Mouse (Mus musculus) CH12.LX (cell line): ENCODE measurements around the gene Ltk. TPM values are rescaled to one million over a fixed set of nuclear protein-coding genes. Genes with fewer than 3 reads are reported as not detected.

Experiments
- DNase-seq: peaks from one replicate; pipeline ENCODE4 v3.0.0-alpha.2; 2013; ENCODE audit errors: extremely low read depth
- H3K27ac ChIP-seq: 2 replicates; pipeline ENCODE4 v1.5.1; 2012; ENCODE audit warnings: low read depth, mild to moderate bottlenecking, control low read depth, moderate library complexity; ENCODE audit not compliant: insufficient read depth
- H3K27me3 ChIP-seq: replicated peaks from 2 replicates; pipeline ENCODE3; 2012; ENCODE audit warnings: inconsistent platforms
- H3K36me3 ChIP-seq, 2 experiments: replicated peaks in 1 of 2; 2 replicates each; pipeline versions ENCODE3 to v1.6.1; 2012; ENCODE audit warnings: inconsistent platforms in 1 of 2, low read length in 1 of 2, mild to moderate bottlenecking in 1 of 2, mixed read lengths in 1 of 2, moderate library complexity in 1 of 2; ENCODE audit not compliant: control insufficient read depth in 1 of 2, insufficient read depth in 1 of 2
- H3K4me1 ChIP-seq, 2 experiments: 2 replicates each; pipeline ENCODE4 v1.6.1; 2012; ENCODE audit warnings: inconsistent platforms in 1 of 2, moderate library complexity in 1 of 2; ENCODE audit not compliant: insufficient read depth in 2 of 2, control insufficient read depth in 1 of 2
- H3K4me2 ChIP-seq: 2 replicates; pipeline ENCODE4 v1.6.1; 2012; ENCODE audit warnings: low read depth, mild to moderate bottlenecking, control low read depth; ENCODE audit not compliant: poor library complexity, insufficient read depth, severe bottlenecking
- H3K4me3 ChIP-seq, 3 experiments: fragments of 150-350 bp in 1 of 3; sonication (generic) in 1 of 3; replicated peaks in 1 of 3; 2 replicates each; pipeline versions ENCODE3 to v1.5.1; 2011 to 2012; ENCODE audit warnings: low read depth in 2 of 3, low read length in 2 of 3, mild to moderate bottlenecking in 2 of 3, moderate library complexity in 2 of 3, control low read depth in 1 of 3, improper control_type of control experiment in 1 of 3, inconsistent platforms in 1 of 3, mixed read lengths in 1 of 3; ENCODE audit not compliant: poor library complexity in 1 of 3
- H3K79me2 ChIP-seq: replicated peaks from 2 replicates; pipeline ENCODE4 v1.6.1; 2012; ENCODE audit warnings: mild to moderate bottlenecking, moderate library complexity; ENCODE audit not compliant: control insufficient read depth, poor library complexity, insufficient read depth, severe bottlenecking; ENCODE audit errors: extremely low read depth
- H3K9ac ChIP-seq: 2 replicates; pipeline ENCODE4 v1.6.1; 2012; ENCODE audit warnings: low read depth, mild to moderate bottlenecking, control low read depth, moderate library complexity; ENCODE audit not compliant: insufficient read depth
- H3K9me3 ChIP-seq: replicated peaks from 2 replicates; pipeline ENCODE3; 2012; ENCODE audit warnings: low read length, inconsistent platforms, mixed read lengths
- CHD1 ChIP-seq: IDR thresholded peaks from 2 replicates; pipeline ENCODE4 v1.6.1; 2012; ENCODE audit warnings: low read depth, low read length, improper control_type of control experiment, inconsistent platforms
- CHD2 ChIP-seq: IDR thresholded peaks from 2 replicates; pipeline ENCODE4 v1.6.1; 2011; ENCODE audit warnings: low read length, improper control_type of control experiment
- CTCF ChIP-seq, 2 experiments: IDR thresholded peaks in 1 of 2; conservative IDR thresholded peaks in 1 of 2; 2 replicates each; pipeline ENCODE4 v1.5.1; 2011 to 2012; ENCODE audit warnings: low read depth in 2 of 2, low read length in 2 of 2, improper control_type of control experiment in 1 of 2, inconsistent platforms in 1 of 2, mild to moderate bottlenecking in 1 of 2, moderate library complexity in 1 of 2
- ELF1 ChIP-seq: IDR thresholded peaks from 2 replicates; pipeline ENCODE4 v1.6.1; 2014; ENCODE audit warnings: low read depth, mild to moderate bottlenecking, inconsistent platforms, low read length, improper control_type of control experiment
- ETS1 ChIP-seq: conservative IDR thresholded peaks from 2 replicates; pipeline ENCODE4 v1.6.1; 2012; ENCODE audit warnings: low read depth, mild to moderate bottlenecking, inconsistent platforms, low read length, improper control_type of control experiment, moderate library complexity
- GABPA ChIP-seq: IDR thresholded peaks from 2 replicates; pipeline ENCODE4 v1.6.1; 2012; ENCODE audit warnings: low read depth, low read length, improper control_type of control experiment, inconsistent platforms; ENCODE audit not compliant: insufficient replicate concordance
- HCFC1 ChIP-seq: IDR thresholded peaks from 2 replicates; pipeline ENCODE4 v1.6.1; 2012; ENCODE audit warnings: low read depth, mild to moderate bottlenecking, inconsistent platforms, low read length, improper control_type of control experiment
- IRF4 ChIP-seq: IDR thresholded peaks from 2 replicates; pipeline ENCODE4 v1.6.1; 2014; ENCODE audit warnings: low read depth, mild to moderate bottlenecking, inconsistent platforms, low read length, improper control_type of control experiment
- JUN ChIP-seq: IDR thresholded peaks from 2 replicates; pipeline ENCODE4 v1.6.1; 2011; ENCODE audit warnings: low read depth, mild to moderate bottlenecking, low read length, improper control_type of control experiment, moderate library complexity; ENCODE audit not compliant: insufficient read depth
- JUND ChIP-seq: conservative IDR thresholded peaks from 2 replicates; pipeline ENCODE4 v1.6.1; 2011; ENCODE audit warnings: low read depth, low read length, improper control_type of control experiment
- MAFK ChIP-seq: IDR thresholded peaks from 2 replicates; pipeline ENCODE4 v1.6.1; 2011; ENCODE audit warnings: low read length, improper control_type of control experiment; ENCODE audit not compliant: insufficient replicate concordance
- MAX ChIP-seq: IDR thresholded peaks from 2 replicates; pipeline ENCODE4 v1.6.1; 2011; ENCODE audit warnings: low read length, improper control_type of control experiment
- MEF2A ChIP-seq: IDR thresholded peaks from 2 replicates; pipeline ENCODE4 v1.6.1; 2014; ENCODE audit warnings: low read depth, mild to moderate bottlenecking, inconsistent platforms, low read length, improper control_type of control experiment, borderline replicate concordance
- MYC ChIP-seq: IDR thresholded peaks from 2 replicates; pipeline ENCODE4 v1.6.1; 2011; ENCODE audit warnings: low read depth, mild to moderate bottlenecking, improper control_type of control experiment, low read length
- NELFE ChIP-seq: IDR thresholded peaks from 2 replicates; pipeline ENCODE4 v1.6.1; 2011; ENCODE audit warnings: low read depth, low read length, improper control_type of control experiment
- NRF1 ChIP-seq: IDR thresholded peaks from 2 replicates; pipeline ENCODE4 v1.6.1; 2014; ENCODE audit warnings: low read depth, mild to moderate bottlenecking, inconsistent platforms, low read length, improper control_type of control experiment, moderate library complexity
- PAX5 ChIP-seq: IDR thresholded peaks from 2 replicates; pipeline ENCODE4 v1.6.1; 2012; ENCODE audit warnings: low read length, inconsistent platforms, mixed read lengths
- POLR2A ChIP-seq: IDR thresholded peaks from 2 replicates; pipeline ENCODE4 v1.6.1; 2011; ENCODE audit warnings: low read depth, mild to moderate bottlenecking, improper control_type of control experiment, low read length
- POLR2AphosphoS2 ChIP-seq: IDR thresholded peaks from 2 replicates; pipeline ENCODE4 v1.6.1; 2011; ENCODE audit warnings: low read depth, low read length, improper control_type of control experiment
- SIN3A ChIP-seq: IDR thresholded peaks from 2 replicates; pipeline ENCODE4 v1.6.1; 2012; ENCODE audit warnings: low read length, improper control_type of control experiment, inconsistent platforms
- SMC3 ChIP-seq: IDR thresholded peaks from 2 replicates; pipeline ENCODE4 v1.6.1; 2011; ENCODE audit warnings: low read depth, low read length, improper control_type of control experiment
- TBP ChIP-seq: conservative IDR thresholded peaks from 2 replicates; pipeline ENCODE4 v1.6.1; 2011; ENCODE audit warnings: low read depth, low read length, improper control_type of control experiment
- TCF12 ChIP-seq: IDR thresholded peaks from 2 replicates; pipeline ENCODE4 v1.6.1; 2014; ENCODE audit warnings: low read depth, mild to moderate bottlenecking, inconsistent platforms, low read length, improper control_type of control experiment
- UBTF ChIP-seq: IDR thresholded peaks from 2 replicates; pipeline ENCODE4 v1.6.1; 2012; ENCODE audit warnings: low read depth, mild to moderate bottlenecking, inconsistent platforms, low read length, improper control_type of control experiment, moderate library complexity
- USF1 ChIP-seq: IDR thresholded peaks from 2 replicates; pipeline ENCODE4 v1.6.1; 2014; ENCODE audit warnings: low read depth, mild to moderate bottlenecking, inconsistent platforms, low read length, improper control_type of control experiment
- USF2 ChIP-seq: conservative IDR thresholded peaks from 2 replicates; pipeline ENCODE4 v1.6.1; 2011; ENCODE audit warnings: low read depth, low read length, improper control_type of control experiment
- ZKSCAN1 ChIP-seq: IDR thresholded peaks from 2 replicates; pipeline ENCODE4 v1.6.1; 2012; ENCODE audit warnings: low read depth, inconsistent platforms, low read length, improper control_type of control experiment, borderline replicate concordance
- ZMIZ1 ChIP-seq: IDR thresholded peaks from 2 replicates; pipeline ENCODE4 v1.6.1; 2012; ENCODE audit warnings: low read depth, mild to moderate bottlenecking, inconsistent platforms, low read length, improper control_type of control experiment
- ZNF384 ChIP-seq: IDR thresholded peaks from 2 replicates; pipeline ENCODE4 v1.6.1; 2012; ENCODE audit warnings: low read depth, low read length, improper control_type of control experiment, inconsistent platforms
- dilution Hi-C: fragments of 300-500 bp; cut with MboI; formaldehyde crosslinking; loops from 2 replicates; pipeline ENCODE4 v1.14.3; 2020; ENCODE audit warnings: low sequenced_read_pairs; ENCODE audit not compliant: extremely low pct_unique_long_range_greater_than_20kb, extremely low pct_ligation_motif_present
- in situ Hi-C: fragments of 300-500 bp; cut with MboI; formaldehyde crosslinking; loops from 3 replicates; pipeline ENCODE4 v1.14.3; 2019; ENCODE audit warnings: low sequenced_read_pairs, low pct_ligation_motif_present, low pct_unique_long_range_greater_than_20kb, mixed read lengths
- polyA plus RNA-seq: library from polyadenylated mRNA; unstranded; fragments of >175 nt; gene quantifications from 2 replicates; pipeline ENCODE4 v1.2.1, GENCODE M21; 2012; ENCODE audit warnings: low read depth; ENCODE audit not compliant: insufficient read length
- total RNA-seq, 2 experiments: library from RNA; depleted of rRNA; stranded (reverse); fragments of 300-350 nt in 1 of 2; fragments of >200 nt in 1 of 2; gene quantifications; 2 replicates each; pipeline ENCODE4 v1.2.3; 2012 to 2014

Gene Ltk
- total and polyA plus RNA-seq, 3 experiments = 0.10 to 2.3 TPM; not detected in 1

GRCm38 (mm10) chr2:119730735-119731134 lies 29.5 kb downstream of the Ltk start:
- no peak overlapping the region for H3K27ac ChIP-seq
- H3K4me2 ChIP-seq = no peak overlapping the region
- no peaks in the 10 kb centered on the region for H3K9me3 ChIP-seq
- H3K36me3 ChIP-seq = peaks cover 61 to 92% of the 10 kb centered on the region in 2 experiments
- DNase-seq = no peak
- TF ChIP-seq POLR2AphosphoS2 = no peak
- no peak for TF ChIP-seq ZKSCAN1
- TF ChIP-seq ZNF384 = no peak
- no peak for TF ChIP-seq POLR2A
- TF ChIP-seq HCFC1 = no peak
- no peak for TF ChIP-seq TBP
- no peak for TF ChIP-seq CTCF (conservative IDR thresholded peaks at IDR 0.05 in 1 of 2, IDR thresholded peaks at IDR 0.05 in 1 of 2; ENCODE audit: low read depth in 2 of 2, low read length in 2 of 2)
- TF ChIP-seq TCF12 = no peak
- TF ChIP-seq MYC = no peak
- no peak for TF ChIP-seq NRF1
- no peak for TF ChIP-seq UBTF
- no peak for TF ChIP-seq SMC3
- TF ChIP-seq PAX5 = no peak
- TF ChIP-seq, all 38 proteins: peak for 0
- no peaks in the 10 kb centered on the region for H3K79me2 ChIP-seq
- no peak overlapping the region for H3K9ac ChIP-seq
- dilution Hi-C loops (no loop called here), in situ Hi-C loops (no loop called here)
- H3K4me1 ChIP-seq = no peaks in the 10 kb centered on the region
- no peak overlapping the region for H3K4me3 ChIP-seq
- H3K27me3 ChIP-seq = no peaks in the 10 kb centered on the region

GRCm38 (mm10) chr2:119727762-119728416 lies 32.3 kb downstream of the Ltk start:
- dilution Hi-C loops = no loop called here
- TF ChIP-seq MAFK = no peak
- no peak for TF ChIP-seq ZKSCAN1
- no peak for TF ChIP-seq JUND
- TF ChIP-seq ETS1 = no peak
- TF ChIP-seq USF1 = no peak
- TF ChIP-seq MAX = no peak
- no peak for TF ChIP-seq USF2
- TF ChIP-seq CHD2 = no peak
- TF ChIP-seq MEF2A = no peak
- TF ChIP-seq ELF1 = no peak
- no peak for TF ChIP-seq NELFE
- TF ChIP-seq CTCF (conservative IDR thresholded peaks at IDR 0.05 in 1 of 2, IDR thresholded peaks at IDR 0.05 in 1 of 2; ENCODE audit: low read depth in 2 of 2, low read length in 2 of 2) = no peak
- TF ChIP-seq JUN = no peak
- TF ChIP-seq CHD1 = no peak
- no peak for TF ChIP-seq POLR2A
- TF ChIP-seq NRF1 = no peak
- TF ChIP-seq SIN3A = no peak
- TF ChIP-seq IRF4 = no peak
- TF ChIP-seq GABPA = no peak
- TF ChIP-seq ZMIZ1 = no peak
- TF ChIP-seq, all 38 proteins: peak for 0
- H3K4me3 ChIP-seq = no peak overlapping the region
- H3K4me2 ChIP-seq = no peak overlapping the region
- no peak overlapping the region for H3K27ac ChIP-seq
- H3K36me3 ChIP-seq = peaks cover 60 to 89% of the 10 kb centered on the region in 2 experiments
- H3K9me3 ChIP-seq = no peaks in the 10 kb centered on the region
- no peaks in the 10 kb centered on the region for H3K79me2 ChIP-seq
- DNase-seq = no peak
- H3K27me3 ChIP-seq = no peaks in the 10 kb centered on the region
- H3K4me1 ChIP-seq = no peaks in the 10 kb centered on the region
- no peak overlapping the region for H3K9ac ChIP-seq
- in situ Hi-C loops = no loop called here
